Mouse (Mus musculus): ENCODE measurements around the gene Med24. TPM values are rescaled to one million over a fixed set of nuclear protein-coding genes. Genes with fewer than 3 reads are reported as not detected.

The Med24 gene
- total RNA-seq, 4 experiments from 2014 or later: 118 to 162 (median 138) TPM

Other genes starting within 250 kb of the Med24 start
- gene Ikzf3, start 183.4 kb downstream of the Med24 start, total RNA-seq (2022): not detected
- gene Zpbp2, start 178.3 kb downstream of the Med24 start, total RNA-seq (2022): under 1 TPM in 1 of 4 experiments, not detected in 3; 0.75 TPM
- gene Ormdl3, start 142.1 kb downstream of the Med24 start, total RNA-seq (2022): 10 to 100 TPM; 43.4 to 57.6 (median 48.9) TPM
- not detected for gene Lrrc3c, start 131.1 kb downstream of the Med24 start, total RNA-seq (2022)
- gene Gm12355, start 103.8 kb downstream of the Med24 start, total RNA-seq (2022): 10 to 100 TPM; 12.1 to 20.0 (median 14.9) TPM
- gene Gsdma3, start 103.1 kb downstream of the Med24 start, total RNA-seq (2022): under 1 TPM in 1 of 4 experiments, not detected in 3; 0.27 TPM
- gene Gsdma2, start 82.7 kb downstream of the Med24 start, total RNA-seq (2022): not detected
- under 1 TPM in 1 of 4 experiments, not detected in 3; 0.22 TPM for gene Gsdma, start 65.1 kb downstream of the Med24 start, total RNA-seq (2022)
- 100 to 1,000 TPM; 115 to 128 (median 124) TPM for gene Psmd3, start 46.9 kb downstream of the Med24 start, total RNA-seq (2022)
- gene Csf3, start 28.2 kb downstream of the Med24 start, total RNA-seq (2022): not detected
- 100 to 1,000 TPM; 919 to 985 (median 938) TPM for gene Thra, start 11.2 kb upstream of the Med24 start, total RNA-seq (2022)
- 10 to 100 TPM; 86.6 to 99.6 (median 92.7) TPM for gene Nr1d1, start 45.9 kb upstream of the Med24 start, total RNA-seq (2022)
- 100 to 1,000 TPM; 140 to 201 (median 177) TPM for gene Msl1, start 66.1 kb upstream of the Med24 start, total RNA-seq (2022)
- 10 to 100 TPM; 50.5 to 64.9 (median 59.4) TPM for gene Casc3, start 75.5 kb upstream of the Med24 start, total RNA-seq (2022)
- 100 to 1,000 TPM; 171 to 203 (median 197) TPM for gene Rapgefl1, start 107.3 kb upstream of the Med24 start, total RNA-seq (2022)
- gene Wipf2, start 134.2 kb upstream of the Med24 start, total RNA-seq (2022): 10 to 100 TPM; 69.4 to 86.8 (median 80.7) TPM
- gene Cdc6, start 178.4 kb upstream of the Med24 start, total RNA-seq (2022): 1 to 10 TPM in 1 of 4 experiments, under 1 TPM in 3; 0.36 to 1.2 (median 0.44) TPM
- 10 to 100 TPM; 17.3 to 20.2 (median 19.4) TPM for gene Rara, start 198.4 kb upstream of the Med24 start, total RNA-seq (2022)

Measured in layer of hippocampus, adult 8-10 months (tissue).